Mouse (Mus musculus) small intestine, adult 2 months (tissue): ENCODE measurements around the gene Rab4a. TPM values are rescaled to one million over a fixed set of nuclear protein-coding genes. Genes with fewer than 3 reads are reported as not detected.
A peak's percentile ranks its signal among the peaks of the same experiment; 100 is the strongest.

Source experiments
- H3K27ac ChIP-seq: fragments of 200-500 bp; 2 replicates; pipeline ENCODE4 v1.5.1; 2012; ENCODE audit warnings: low read depth, low read length, control low read depth, inconsistent platforms; ENCODE audit not compliant: insufficient read depth
- H3K27me3 ChIP-seq: fragments of 200-500 bp; 2 replicates; pipeline ENCODE4 v1.6.1; 2012; ENCODE audit warnings: mild to moderate bottlenecking, moderate library complexity, low read length, inconsistent platforms; ENCODE audit not compliant: control insufficient read depth, insufficient read depth
- H3K36me3 ChIP-seq: fragments of 200-500 bp; 2 replicates; pipeline ENCODE4 v1.6.1; 2012; ENCODE audit warnings: mild to moderate bottlenecking, low read length, control low read depth, inconsistent platforms; ENCODE audit not compliant: control insufficient read depth, insufficient read depth
- H3K4me1 ChIP-seq: fragments of 200-500 bp; 2 replicates; pipeline ENCODE4 v1.6.1; 2012; ENCODE audit warnings: low read length, inconsistent platforms, mixed read lengths; ENCODE audit not compliant: control insufficient read depth, insufficient read depth, insufficient read length
- H3K4me3 ChIP-seq: fragments of 200-500 bp; 2 replicates; pipeline ENCODE4 v1.5.1; 2012; ENCODE audit warnings: low read depth, mild to moderate bottlenecking, control low read depth, inconsistent platforms, low read length, moderate library complexity
- CTCF ChIP-seq: fragments of 200-500 bp; IDR thresholded peaks from 2 replicates; pipeline ENCODE4 v1.5.1; 2012; ENCODE audit warnings: low read depth, mild to moderate bottlenecking, control low read depth, inconsistent platforms, low read length, moderate library complexity, mixed read lengths; ENCODE audit not compliant: insufficient replicate concordance, insufficient read length; ENCODE audit errors: extremely low read depth
- POLR2A ChIP-seq: fragments of 200-500 bp; IDR thresholded peaks from 2 replicates; pipeline ENCODE4 v1.6.1; 2012; ENCODE audit warnings: low read depth, mild to moderate bottlenecking, control low read depth, inconsistent platforms, low read length, moderate library complexity
- WGBS: fragments of 180-500 bp; shearing (Covaris S2); methylation state at CpG from one replicate; pipeline ENCODE4 v1.1.7; 2018; 5-methylcytosine and 5-hydroxymethylcytosine counted together
- polyA plus RNA-seq: library from polyadenylated mRNA; depleted of rRNA; stranded (reverse); fragments of >200 nt; gene quantifications from 2 replicates; pipeline ENCODE4 v1.2.3, GENCODE M21; 2012

Gene Rab4a
- polyA plus RNA-seq, 1 experiment, result 59.8 TPM

- TF ChIP-seq POLR2A, result no peak
- no peak for TF ChIP-seq CTCF
- no peak overlapping the region for H3K4me3 ChIP-seq
- H3K4me1 ChIP-seq, result peaks cover 8% of the 10 kb centered on the region
- WGBS, result 33% methylated on average over 14 of the region's 14 CpGs
- H3K27ac ChIP-seq, result no peak overlapping the region
- no peaks in the 10 kb centered on the region for H3K27me3 ChIP-seq
- no peaks in the 10 kb centered on the region for H3K36me3 ChIP-seq
These were observed 17.2 kb upstream of the Rab4a start for GRCm38 (mm10) chr8:123788416-123789170.

GRCm38 (mm10) chr8:123789461-123789860 lies 16.3 kb upstream of the Rab4a start:
- 80% methylated on average over 9 of the region's 9 CpGs for WGBS
- Histone ChIP-seq H3K27me3 (no peaks in the 10 kb centered on the region), H3K4me1 (peaks cover 8% of the 10 kb centered on the region), H3K36me3 (no peaks in the 10 kb centered on the region), H3K4me3 (no peak overlapping the region), H3K27ac (no peak overlapping the region)
- TF ChIP-seq POLR2A (no peak), CTCF (no peak)

- no peak for TF ChIP-seq POLR2A
- peak; percentile 95 for TF ChIP-seq CTCF
- Histone ChIP-seq H3K27me3 (no peaks in the 10 kb centered on the region), H3K27ac (no peak overlapping the region), H3K36me3 (no peaks in the 10 kb centered on the region), H3K4me3 (no peak overlapping the region), H3K4me1 (peaks cover 9% of the 10 kb centered on the region)
- WGBS, result 0% methylated on average over 4 of the region's 4 CpGs
These were observed 15.8 kb upstream of the Rab4a start for GRCm38 (mm10) chr8:123789970-123790369.

- Histone ChIP-seq H3K27ac (no peak overlapping the region), H3K27me3 (no peaks in the 10 kb centered on the region), H3K4me1 (peaks cover 15% of the 10 kb centered on the region), H3K36me3 (no peaks in the 10 kb centered on the region), H3K4me3 (no peak overlapping the region)
- 89% methylated on average over 16 of the region's 16 CpGs for WGBS
- no peak for TF ChIP-seq CTCF
- no peak for TF ChIP-seq POLR2A
These were observed 14.5 kb upstream of the Rab4a start for GRCm38 (mm10) chr8:123791101-123791844.

- Histone ChIP-seq H3K36me3 (no peaks in the 10 kb centered on the region), H3K4me3 (no peak overlapping the region), H3K27me3 (no peaks in the 10 kb centered on the region), H3K27ac (no peak overlapping the region), H3K4me1 (peaks cover 17% of the 10 kb centered on the region)
- TF ChIP-seq POLR2A (no peak), CTCF (no peak)
- WGBS, result 92% methylated on average over 7 of the region's 7 CpGs
These were observed 13.9 kb upstream of the Rab4a start for GRCm38 (mm10) chr8:123791845-123792225.

- no peak overlapping the region for H3K4me3 ChIP-seq
- H3K36me3 ChIP-seq, result no peaks in the 10 kb centered on the region
- peaks cover 15% of the 10 kb centered on the region for H3K4me1 ChIP-seq
- H3K27ac ChIP-seq, result no peak overlapping the region
- 48% methylated on average over 10 of the region's 10 CpGs for WGBS
- TF ChIP-seq CTCF (no peak), POLR2A (no peak)
- no peaks in the 10 kb centered on the region for H3K27me3 ChIP-seq
These were observed 11.9 kb upstream of the Rab4a start for GRCm38 (mm10) chr8:123793900-123794299.

GRCm38 (mm10) chr8:123794766-123795165 lies 11.0 kb upstream of the Rab4a start:
- TF ChIP-seq CTCF (no peak), POLR2A (no peak)
- Histone ChIP-seq H3K27ac (peak overlapping the region; percentile 33; the same call in 1 of the 2 replicates), H3K4me3 (no peak overlapping the region), H3K27me3 (no peaks in the 10 kb centered on the region), H3K36me3 (no peaks in the 10 kb centered on the region), H3K4me1 (peaks cover 15% of the 10 kb centered on the region)
- WGBS, result 27% methylated on average over 4 of the region's 4 CpGs
